Mouse (Mus musculus) liver, embryonic 11.5 days (tissue): Measurements from ENCODE around the gene Prdm16. TPM values are rescaled to one million over a fixed set of nuclear protein-coding genes. Genes with fewer than 3 reads are reported as not detected.

Experiments used
- ATAC-seq: fragments of 200-750 bp; cut with Nextera tagmentation; replicated peaks from 2 replicates; pipeline ENCODE4 v1.8.0; 2017; ENCODE audit warnings: moderate number of reproducible peaks, mild to moderate bottlenecking, moderate TSS enrichment, moderate library complexity; ENCODE audit not compliant: low FRiP score
- DNase-seq: peaks from one replicate; pipeline ENCODE4 v3.0.0-alpha.2; 2017; ENCODE audit warnings: low spot score
- H3K27ac ChIP-seq: fragments of 300-500 bp; sonication (generic); 2 replicates; pipeline ENCODE4 v1.5.1; 2014; ENCODE audit warnings: mild to moderate bottlenecking, low read depth, low read length, control low read depth
- H3K27me3 ChIP-seq: fragments of 300-500 bp; sonication (generic); replicated peaks from 2 replicates; pipeline ENCODE4 v1.6.1; 2014; ENCODE audit warnings: low read length, mixed read lengths; ENCODE audit not compliant: control insufficient read depth, insufficient read depth
- H3K36me3 ChIP-seq: fragments of 300-500 bp; sonication (generic); 2 replicates; pipeline ENCODE4 v1.6.1; 2014; ENCODE audit warnings: mild to moderate bottlenecking, low read length, moderate library complexity, mixed read lengths; ENCODE audit not compliant: control insufficient read depth, insufficient read depth
- H3K4me1 ChIP-seq: fragments of 300-500 bp; sonication (generic); replicated peaks from 2 replicates; pipeline ENCODE4 v1.6.1; 2014; ENCODE audit warnings: low read length, mixed read lengths; ENCODE audit not compliant: control insufficient read depth, insufficient read depth
- H3K4me2 ChIP-seq: fragments of 300-500 bp; sonication (generic); 2 replicates; pipeline ENCODE4 v1.6.1; 2014; ENCODE audit warnings: mild to moderate bottlenecking, control low read depth, moderate library complexity
- H3K4me3 ChIP-seq: fragments of 300-500 bp; sonication (generic); 2 replicates; pipeline ENCODE4 v1.5.1; 2014; ENCODE audit warnings: low read depth, low read length, control low read depth
- H3K9ac ChIP-seq: fragments of 300-500 bp; sonication (generic); 2 replicates; pipeline ENCODE4 v1.6.1; 2014; ENCODE audit warnings: low read depth, low read length, control low read depth
- H3K9me3 ChIP-seq: fragments of 300-500 bp; sonication (generic); 2 replicates; pipeline ENCODE4 v1.6.1; 2016; ENCODE audit warnings: low read length, inconsistent platforms, mixed read lengths; ENCODE audit not compliant: control insufficient read depth
- WGBS: fragments of 180-500 bp; shearing (Covaris S2); extraction: QIAGEN DNeasy Blood & Tissue Kit; methylation state at CpG from one replicate; pipeline ENCODE4 v1.1.7; 2014; 5-methylcytosine and 5-hydroxymethylcytosine counted together
- polyA plus RNA-seq: library from polyadenylated mRNA; unstranded; fragments of >200 nt; fragmentation: Nextera tagmentation; extraction: Ambion mirVana; gene quantifications from 2 replicates; pipeline ENCODE4 v1.2.1, GENCODE M21; 2014

Prdm16 gene
- polyA plus RNA-seq, 1 experiment from 2014 or later: 7.2 TPM

DNA sequence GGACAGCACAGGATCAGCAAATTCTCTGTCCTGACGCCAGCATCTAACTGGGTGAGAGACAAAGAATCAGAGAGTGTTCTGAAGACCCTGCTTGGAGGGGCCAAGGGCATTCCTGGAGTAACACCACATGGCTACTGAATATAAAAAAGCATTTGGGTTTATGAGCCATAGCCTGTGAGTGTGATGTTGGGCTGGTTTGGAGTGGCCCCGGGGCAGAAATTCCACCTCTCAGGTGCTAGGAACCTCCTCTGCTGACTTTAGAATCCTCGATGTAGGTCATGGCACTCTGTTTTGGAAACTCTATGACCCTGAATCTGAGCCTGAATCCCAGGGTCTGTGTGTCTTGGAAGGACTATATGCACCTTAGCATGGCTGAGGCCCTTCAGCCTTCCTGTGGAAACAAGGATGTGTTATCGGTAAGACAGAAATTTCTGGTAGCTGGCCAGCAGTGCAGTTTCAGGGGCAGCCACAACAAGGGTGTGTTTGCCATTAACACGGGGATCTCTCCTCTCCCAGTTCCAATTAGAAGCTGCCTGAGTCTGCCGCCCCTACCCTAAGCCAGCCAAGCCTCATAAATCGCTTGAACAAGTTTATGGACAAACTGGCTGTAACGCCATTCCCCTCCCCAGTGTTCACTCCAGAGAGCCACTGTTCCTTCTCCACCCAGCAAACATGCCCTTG is 34.7 kb upstream of the Prdm16 start:
- no peak overlapping the region for H3K27ac ChIP-seq
- H3K9me3 ChIP-seq: no peaks in the 10 kb centered on the region

GRCm38 (mm10) chr4:154667767-154668166 is 31.1 kb upstream of the Prdm16 start, which contains the start of gene Actrt2:
Gene Actrt2, minus strand, starts transcription at chr4:154667867.
- no peak within 1 kb of the TSS for H3K27ac ChIP-seq
- H3K4me3 ChIP-seq: no peak within 1 kb of the TSS
- no peaks in the 10 kb centered on the region for H3K9me3 ChIP-seq
- no peaks in the 10 kb centered on the region for H3K36me3 ChIP-seq
- H3K27me3 ChIP-seq: peaks cover 12% of the 10 kb centered on the region; the same call in 1 of the 2 replicates
- 88% methylated on average over 2 of the region's 2 CpGs for WGBS
- no peaks in the 10 kb centered on the region for H3K4me1 ChIP-seq
- no peak within 1 kb of the TSS for H3K4me2 ChIP-seq
- ATAC-seq (no peak), DNase-seq (no peak)
- H3K9ac ChIP-seq: no peak within 1 kb of the TSS

More for the DNA sequence above, 34.7 kb upstream of the Prdm16 start:
- Histone ChIP-seq H3K4me1 (no peaks in the 10 kb centered on the region), H3K4me3 (no peak overlapping the region), H3K27me3 (peaks cover 11% of the 10 kb centered on the region; the same call in 1 of the 2 replicates), H3K4me2 (no peak overlapping the region), H3K9ac (no peak overlapping the region), H3K36me3 (no peaks in the 10 kb centered on the region)
- DNase-seq (no peak), ATAC-seq (no peak)
- 67% methylated on average over 8 of the region's 8 CpGs for WGBS

DNA sequence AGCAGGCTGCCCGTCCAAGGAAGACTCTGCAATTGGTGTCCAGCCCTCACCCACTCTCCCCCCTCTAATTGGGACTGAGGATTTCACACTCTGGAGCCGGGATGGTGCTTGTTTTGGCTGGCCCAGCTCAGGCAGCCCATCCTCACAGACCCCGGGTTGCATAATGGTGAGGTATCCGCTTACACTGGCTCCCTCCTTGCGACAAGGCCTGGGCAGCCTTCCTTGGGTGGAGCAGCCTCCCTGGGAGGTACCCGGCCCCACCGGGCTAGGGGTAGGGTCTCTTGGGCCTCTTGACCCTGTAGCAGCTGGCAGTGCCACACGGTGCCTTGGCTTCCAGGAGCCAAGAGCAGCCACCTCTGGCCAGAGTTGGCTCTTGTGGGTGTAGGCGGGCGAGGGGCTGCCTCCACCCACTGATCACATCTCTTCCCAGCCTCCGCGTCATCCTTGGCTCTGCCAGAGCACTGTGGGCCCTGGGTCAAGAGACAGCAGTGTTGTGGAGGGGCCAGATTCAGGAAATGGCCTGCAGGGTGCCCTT is 26.1 kb upstream of the Prdm16 start:
- no peaks in the 10 kb centered on the region for H3K9me3 ChIP-seq
- H3K9ac ChIP-seq: no peak overlapping the region
- no peaks in the 10 kb centered on the region for H3K36me3 ChIP-seq
- no peak overlapping the region for H3K4me3 ChIP-seq
- peaks cover 18% of the 10 kb centered on the region for H3K27me3 ChIP-seq
- H3K4me2 ChIP-seq: no peak overlapping the region
- H3K4me1 ChIP-seq: no peaks in the 10 kb centered on the region
- DNase-seq (no peak), ATAC-seq (no peak)
- H3K27ac ChIP-seq: no peak overlapping the region
- whole genome bisulfite sequencing: 61% methylated on average over 12 of the region's 12 CpGs

DNA sequence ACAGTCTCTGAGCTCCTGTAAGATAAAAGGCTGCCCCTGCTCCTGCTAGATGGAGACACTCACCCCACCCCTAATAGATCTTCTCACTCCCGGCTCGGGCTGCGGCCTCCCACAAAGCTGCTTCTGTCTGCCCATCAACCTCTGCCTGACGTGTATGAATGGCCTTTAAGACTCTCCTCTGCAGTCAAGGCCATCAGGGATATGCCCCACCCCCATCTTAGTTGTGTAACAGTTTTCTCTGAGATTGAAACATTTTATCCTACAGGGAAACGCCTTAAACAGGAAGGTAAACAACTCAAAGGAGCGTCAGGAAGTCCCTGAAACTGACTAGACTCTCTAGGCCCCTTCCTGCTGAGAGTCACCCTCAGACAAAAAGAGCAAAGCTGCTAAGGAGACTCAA is 24.6 kb upstream of the Prdm16 start:
- Histone ChIP-seq H3K4me2 (no peak overlapping the region), H3K4me1 (no peaks in the 10 kb centered on the region), H3K36me3 (no peaks in the 10 kb centered on the region), H3K27ac (no peak overlapping the region), H3K9ac (no peak overlapping the region), H3K27me3 (peaks cover 14% of the 10 kb centered on the region), H3K4me3 (no peak overlapping the region), H3K9me3 (no peaks in the 10 kb centered on the region)
- no peak for DNase-seq
- WGBS: 42% methylated on average over 6 of the region's 6 CpGs
- ATAC-seq: no peak

DNA sequence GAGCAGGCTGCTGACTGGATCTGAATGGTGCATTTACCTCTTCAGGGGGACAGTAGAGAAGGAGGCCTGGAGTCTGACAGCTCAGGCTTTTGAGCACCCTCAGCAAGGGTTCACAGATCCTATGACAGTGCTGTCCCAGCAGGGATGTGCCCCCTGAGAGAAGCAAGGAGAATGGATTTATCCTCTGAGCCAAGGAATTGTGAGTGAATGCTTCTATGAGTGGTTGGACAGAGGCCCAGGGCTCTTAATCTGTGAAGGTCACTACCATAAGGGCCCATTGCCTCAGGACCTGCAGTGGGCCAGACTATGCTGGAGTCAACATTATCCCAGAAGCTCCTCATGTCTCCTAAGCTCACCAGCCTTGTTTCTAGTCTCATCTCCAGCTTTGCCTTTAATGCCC is 23.4 kb upstream of the Prdm16 start:
- H3K27ac ChIP-seq: no peak overlapping the region
- H3K27me3 ChIP-seq: peaks cover 11% of the 10 kb centered on the region

GRCm38 (mm10) chr4:154655134-154655910 is 18.6 kb upstream of the Prdm16 start:
- H3K9me3 ChIP-seq: no peaks in the 10 kb centered on the region
- H3K27ac ChIP-seq: no peak overlapping the region
- no peaks in the 10 kb centered on the region for H3K36me3 ChIP-seq
- H3K4me2 ChIP-seq: no peak overlapping the region
- ATAC-seq (no peak), DNase-seq (no peak)
- H3K4me1 ChIP-seq: no peaks in the 10 kb centered on the region
- WGBS: 74% methylated on average over 15 of the region's 15 CpGs
- no peak overlapping the region for H3K9ac ChIP-seq
- peaks cover 6% of the 10 kb centered on the region; the same call in 1 of the 2 replicates for H3K27me3 ChIP-seq
- H3K4me3 ChIP-seq: no peak overlapping the region

More for the DNA sequence above, 23.4 kb upstream of the Prdm16 start:
- DNase-seq (no peak), ATAC-seq (no peak)
- no peak overlapping the region for H3K4me2 ChIP-seq
- H3K9ac ChIP-seq: no peak overlapping the region
- no peaks in the 10 kb centered on the region for H3K36me3 ChIP-seq
- H3K9me3 ChIP-seq: no peaks in the 10 kb centered on the region
- no peaks in the 10 kb centered on the region for H3K4me1 ChIP-seq
- no peak overlapping the region for H3K4me3 ChIP-seq

GRCm38 (mm10) chr4:154652494-154652893 is 15.8 kb upstream of the Prdm16 start:
- Histone ChIP-seq H3K27ac (no peak overlapping the region), H3K4me3 (no peak overlapping the region), H3K9me3 (no peaks in the 10 kb centered on the region), H3K9ac (no peak overlapping the region), H3K4me2 (no peak overlapping the region), H3K27me3 (peaks cover 1% of the 10 kb centered on the region; the same call in 1 of the 2 replicates), H3K4me1 (no peaks in the 10 kb centered on the region), H3K36me3 (no peaks in the 10 kb centered on the region)
- ATAC-seq: no peak
- no peak for DNase-seq
- 26% methylated on average over 5 of the region's 5 CpGs for WGBS

DNA sequence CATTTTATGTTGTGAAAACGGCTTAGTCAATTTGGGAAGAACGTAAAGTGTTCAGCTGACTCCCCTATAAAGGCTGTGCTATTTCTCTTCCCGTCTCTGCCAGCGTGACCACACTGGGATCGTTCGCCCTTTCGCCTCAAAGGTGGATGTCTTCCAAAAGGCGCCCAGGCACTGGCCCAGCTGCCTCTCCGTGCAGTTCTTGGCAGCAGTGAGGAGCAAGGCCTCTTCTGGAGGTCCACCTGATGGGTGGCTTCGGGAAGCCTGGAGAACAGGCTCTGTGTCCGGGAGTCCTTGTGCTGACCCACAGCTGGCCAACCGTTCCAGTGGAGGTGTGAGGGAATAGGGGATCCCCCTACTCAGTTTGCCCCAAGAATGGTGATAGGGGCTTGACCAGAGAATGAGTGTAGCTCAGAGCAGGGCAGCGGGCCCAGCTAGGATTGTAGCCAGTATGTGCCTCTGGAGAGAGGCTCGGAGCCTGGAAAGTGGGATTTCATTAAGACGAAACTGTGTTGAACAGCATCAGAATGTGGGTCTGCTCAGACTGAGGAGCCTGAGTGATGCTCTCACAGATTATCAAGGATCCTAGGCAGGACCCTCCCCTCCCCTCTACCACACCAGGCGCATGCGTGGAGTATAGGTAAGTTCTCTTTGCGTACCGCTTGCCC is 12.5 kb upstream of the Prdm16 start:
- Histone ChIP-seq H3K9me3 (no peaks in the 10 kb centered on the region), H3K4me1 (no peaks in the 10 kb centered on the region), H3K9ac (no peak overlapping the region), H3K4me2 (no peak overlapping the region), H3K27me3 (peaks cover 10% of the 10 kb centered on the region), H3K36me3 (no peaks in the 10 kb centered on the region), H3K27ac (no peak overlapping the region), H3K4me3 (no peak overlapping the region)
- WGBS: 78% methylated on average over 19 of the region's 19 CpGs
- DNase-seq (no peak), ATAC-seq (no peak)
